Mouse (Mus musculus): ENCODE data around the gene Cachd1. TPM values are rescaled to one million over a fixed set of nuclear protein-coding genes. Genes with fewer than 3 reads are reported as not detected.

Gene Cachd1
- polyA plus RNA-seq, 1 experiment from 2014 or later: 4.2 TPM

- H3K9ac ChIP-seq (replicated peaks): no peak overlapping the region
- H3K4me1 ChIP-seq (ENCODE audit: insufficient read depth): no peaks in the 10 kb centered on the region
- H3K4me2 ChIP-seq (ENCODE audit: low read depth, low read length): no peak overlapping the region
- DNase-seq: no peak
- H3K36me3 ChIP-seq (replicated peaks; ENCODE audit: insufficient read depth, low read length): no peaks in the 10 kb centered on the region
- TF ChIP-seq CTCF (IDR thresholded peaks at IDR 0.05; ENCODE audit: low read depth) (no peak), EP300 (IDR thresholded peaks at IDR 0.05; ENCODE audit: low read depth) (no peak)
- H3K27me3 ChIP-seq (ENCODE audit: insufficient read depth, low read length): no peaks in the 10 kb centered on the region
- H3K9me3 ChIP-seq (ENCODE audit: low read length): no peaks in the 10 kb centered on the region
- 78% methylated on average over 14 of the region's 14 CpGs for WGBS (ENCODE audit: insufficient replicate concordance)
- H3K27ac ChIP-seq (ENCODE audit: low read depth): no peak overlapping the region
- H3K4me3 ChIP-seq (ENCODE audit: low read depth, low read length): no peak overlapping the region
- no peak for ATAC-seq
Observed at GRCm38 (mm10) chr4:100800730-100801442, 24.4 kb downstream of the Cachd1 start.

- ATAC-seq (no peak), DNase-seq (no peak)
- H3K4me1 ChIP-seq (ENCODE audit: insufficient read depth): no peaks in the 10 kb centered on the region
- H3K9me3 ChIP-seq (ENCODE audit: low read length): no peaks in the 10 kb centered on the region
- no peak overlapping the region for H3K4me2 ChIP-seq (ENCODE audit: low read depth, low read length)
- H3K36me3 ChIP-seq (replicated peaks; ENCODE audit: insufficient read depth, low read length): no peaks in the 10 kb centered on the region
- no peak overlapping the region for H3K4me3 ChIP-seq (ENCODE audit: low read depth, low read length)
- 75% methylated on average over 3 of the region's 3 CpGs for WGBS (ENCODE audit: insufficient replicate concordance)
- TF ChIP-seq EP300 (IDR thresholded peaks at IDR 0.05; ENCODE audit: low read depth) (no peak), CTCF (IDR thresholded peaks at IDR 0.05; ENCODE audit: low read depth) (no peak)
- no peaks in the 10 kb centered on the region for H3K27me3 ChIP-seq (ENCODE audit: insufficient read depth, low read length)
- H3K27ac ChIP-seq (ENCODE audit: low read depth): no peak overlapping the region
- no peak overlapping the region for H3K9ac ChIP-seq (replicated peaks)
Observed at GRCm38 (mm10) chr4:100801443-100801786, 24.9 kb downstream of the Cachd1 start.

GRCm38 (mm10) chr4:100811057-100811695 is 34.7 kb downstream of the Cachd1 start:
- H3K27ac ChIP-seq (ENCODE audit: low read depth): no peak overlapping the region
- H3K9ac ChIP-seq (replicated peaks): no peak overlapping the region
- no peak overlapping the region for H3K4me3 ChIP-seq (ENCODE audit: low read depth, low read length)
- H3K4me1 ChIP-seq (ENCODE audit: insufficient read depth): no peaks in the 10 kb centered on the region
- ATAC-seq (no peak), DNase-seq (no peak)
- no peaks in the 10 kb centered on the region for H3K36me3 ChIP-seq (replicated peaks; ENCODE audit: insufficient read depth, low read length)
- TF ChIP-seq EP300 (IDR thresholded peaks at IDR 0.05; ENCODE audit: low read depth) (no peak), CTCF (IDR thresholded peaks at IDR 0.05; ENCODE audit: low read depth) (no peak)
- no peak overlapping the region for H3K4me2 ChIP-seq (ENCODE audit: low read depth, low read length)
- H3K9me3 ChIP-seq (ENCODE audit: low read length): no peaks in the 10 kb centered on the region
- 40% methylated on average over 5 of the region's 5 CpGs for WGBS (ENCODE audit: insufficient replicate concordance)
- H3K27me3 ChIP-seq (ENCODE audit: insufficient read depth, low read length): no peaks in the 10 kb centered on the region

- 46% methylated on average over 8 of the region's 8 CpGs for WGBS (ENCODE audit: insufficient replicate concordance)
- Histone ChIP-seq H3K4me1 (ENCODE audit: insufficient read depth) (no peaks in the 10 kb centered on the region), H3K9ac (replicated peaks) (no peak overlapping the region), H3K4me3 (ENCODE audit: low read depth, low read length) (no peak overlapping the region), H3K27ac (ENCODE audit: low read depth) (no peak overlapping the region), H3K36me3 (replicated peaks; ENCODE audit: insufficient read depth, low read length) (no peaks in the 10 kb centered on the region), H3K4me2 (ENCODE audit: low read depth, low read length) (no peak overlapping the region), H3K27me3 (ENCODE audit: insufficient read depth, low read length) (no peaks in the 10 kb centered on the region), H3K9me3 (ENCODE audit: low read length) (no peaks in the 10 kb centered on the region)
- DNase-seq: no peak
- ATAC-seq: no peak
- TF ChIP-seq EP300 (IDR thresholded peaks at IDR 0.05; ENCODE audit: low read depth) (no peak), CTCF (IDR thresholded peaks at IDR 0.05; ENCODE audit: low read depth) (no peak)
Observed at GRCm38 (mm10) chr4:100811802-100812510, 35.5 kb downstream of the Cachd1 start.

- TF ChIP-seq CTCF (IDR thresholded peaks at IDR 0.05; ENCODE audit: low read depth): no peak
- TF ChIP-seq EP300 (IDR thresholded peaks at IDR 0.05; ENCODE audit: low read depth): no peak
- H3K27ac ChIP-seq (ENCODE audit: low read depth): no peak overlapping the region
- H3K4me1 ChIP-seq (ENCODE audit: insufficient read depth): no peaks in the 10 kb centered on the region
- H3K9ac ChIP-seq (replicated peaks): no peak overlapping the region
- H3K4me2 ChIP-seq (ENCODE audit: low read depth, low read length): no peak overlapping the region
- H3K4me3 ChIP-seq (ENCODE audit: low read depth, low read length): no peak overlapping the region
- DNase-seq: no peak
- H3K27me3 ChIP-seq (ENCODE audit: insufficient read depth, low read length): no peaks in the 10 kb centered on the region
- ATAC-seq: no peak
- no peaks in the 10 kb centered on the region for H3K9me3 ChIP-seq (ENCODE audit: low read length)
- WGBS (ENCODE audit: insufficient replicate concordance): 71% methylated on average over 2 of the region's 2 CpGs
- H3K36me3 ChIP-seq (replicated peaks; ENCODE audit: insufficient read depth, low read length): no peaks in the 10 kb centered on the region
Observed at GRCm38 (mm10) chr4:100813767-100814461, 37.4 kb downstream of the Cachd1 start.

GRCm38 (mm10) chr4:100819238-100819637 is 42.8 kb downstream of the Cachd1 start:
- Histone ChIP-seq H3K9ac (replicated peaks) (no peak overlapping the region), H3K4me3 (ENCODE audit: low read depth, low read length) (no peak overlapping the region), H3K27ac (ENCODE audit: low read depth) (no peak overlapping the region), H3K9me3 (ENCODE audit: low read length) (no peaks in the 10 kb centered on the region), H3K36me3 (replicated peaks; ENCODE audit: insufficient read depth, low read length) (no peaks in the 10 kb centered on the region), H3K4me2 (ENCODE audit: low read depth, low read length) (no peak overlapping the region), H3K27me3 (ENCODE audit: insufficient read depth, low read length) (no peaks in the 10 kb centered on the region), H3K4me1 (ENCODE audit: insufficient read depth) (no peaks in the 10 kb centered on the region)
- DNase-seq (no peak), ATAC-seq (no peak)
- WGBS (ENCODE audit: insufficient replicate concordance): 75% methylated on average over 3 of the region's 3 CpGs
- TF ChIP-seq CTCF (IDR thresholded peaks at IDR 0.05; ENCODE audit: low read depth) (no peak), EP300 (IDR thresholded peaks at IDR 0.05; ENCODE audit: low read depth) (no peak)

All from liver, postnatal 0 days (tissue).